Mouse (Mus musculus): ENCODE measurements around the gene 1190002N15Rik.

1190002N15Rik gene

DNA sequence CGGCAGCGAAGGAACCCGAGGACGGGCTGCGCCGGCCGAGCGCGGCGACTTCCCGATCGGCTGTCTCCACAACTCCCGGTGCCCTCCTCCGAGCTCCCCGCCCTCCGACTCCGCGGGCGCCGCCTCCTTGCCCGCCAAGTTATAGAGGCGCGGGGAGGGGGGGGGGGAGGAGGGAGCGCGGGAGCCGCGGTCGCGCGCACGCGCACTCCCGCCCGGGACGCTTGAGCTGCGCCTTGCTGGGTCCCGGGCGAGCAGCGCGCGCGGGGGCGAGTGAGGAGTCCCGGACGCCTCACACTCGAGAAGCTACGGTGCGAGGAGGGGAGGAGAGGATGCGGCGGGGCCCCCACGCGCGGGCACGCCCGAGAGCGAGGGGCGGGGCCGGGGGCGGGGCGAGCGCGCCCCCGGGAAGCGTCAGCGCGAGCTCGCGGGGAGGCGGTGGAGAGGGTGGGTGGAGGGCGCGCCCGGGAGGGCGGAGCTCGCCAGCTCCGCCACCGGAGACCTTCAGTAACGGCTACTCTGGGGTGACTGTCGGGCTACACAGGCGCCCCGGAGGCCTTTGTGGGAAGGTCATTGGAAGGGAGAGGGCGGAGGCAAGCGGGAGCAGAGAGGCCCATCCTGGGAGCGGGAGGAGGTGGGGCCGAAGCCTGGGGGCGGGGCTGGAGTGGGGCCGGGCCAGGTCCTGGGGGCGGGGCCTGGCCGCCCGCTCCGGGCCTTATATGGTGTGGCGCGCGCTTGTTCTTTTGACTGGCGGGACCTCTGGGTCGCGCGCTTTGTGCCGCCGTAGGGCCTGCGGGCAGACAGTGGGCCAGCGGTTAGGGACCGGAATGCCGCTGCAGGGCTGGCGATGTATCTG lies at the start of gene 1190002N15Rik:
1190002N15Rik (minus strand) TSS at position 112 of the 853 bp plus-strand sequence.
- in situ Hi-C loops (cut with MboI, MseI), result loop anchor here (10.0 kb wide), 1 partner anchor 147 kb away; no protein-coding TSS in a partner anchor

DNA sequence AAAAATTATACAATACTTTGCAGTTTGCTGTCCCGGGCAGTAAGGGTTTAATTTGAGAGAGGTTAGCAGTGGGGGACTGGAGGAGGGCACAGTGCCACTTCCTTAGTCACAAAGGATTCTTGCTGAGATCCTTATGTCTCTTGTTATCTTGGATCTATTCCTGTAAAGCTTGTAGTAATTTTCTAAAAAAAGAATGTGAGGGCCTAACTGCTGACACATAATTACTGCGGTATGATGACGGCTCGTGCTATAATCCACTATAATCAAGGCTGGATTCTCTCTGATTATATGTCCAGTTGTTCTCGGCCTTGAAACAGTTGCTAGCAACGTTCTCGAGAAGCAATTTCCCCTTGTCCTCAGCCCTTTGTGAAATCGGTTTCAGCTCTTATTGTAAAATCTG lies 44.4 kb upstream of the 1190002N15Rik start:
- in situ Hi-C loops (cut with MboI, MseI), result no loop called here

DNA sequence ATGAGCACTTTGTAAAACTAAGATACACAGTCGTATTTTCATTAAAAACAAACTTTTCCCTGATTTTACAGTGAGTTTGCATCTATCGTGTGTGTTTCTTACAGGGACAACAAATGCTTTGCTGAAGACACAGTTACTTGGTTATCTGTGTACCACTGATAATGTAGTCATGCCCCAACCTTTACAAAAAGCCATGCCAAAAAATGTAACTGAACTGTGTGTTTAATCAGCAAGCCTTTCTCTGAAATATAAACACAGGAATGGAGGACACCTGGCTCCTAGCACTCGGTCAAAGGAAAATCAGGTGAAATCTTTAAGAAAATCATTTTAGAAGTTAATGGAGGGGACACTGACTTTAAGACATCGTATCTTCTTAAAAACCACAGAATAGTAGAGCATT lies 43.8 kb upstream of the 1190002N15Rik start:
- in situ Hi-C loops (cut with MboI, MseI), result no loop called here

DNA sequence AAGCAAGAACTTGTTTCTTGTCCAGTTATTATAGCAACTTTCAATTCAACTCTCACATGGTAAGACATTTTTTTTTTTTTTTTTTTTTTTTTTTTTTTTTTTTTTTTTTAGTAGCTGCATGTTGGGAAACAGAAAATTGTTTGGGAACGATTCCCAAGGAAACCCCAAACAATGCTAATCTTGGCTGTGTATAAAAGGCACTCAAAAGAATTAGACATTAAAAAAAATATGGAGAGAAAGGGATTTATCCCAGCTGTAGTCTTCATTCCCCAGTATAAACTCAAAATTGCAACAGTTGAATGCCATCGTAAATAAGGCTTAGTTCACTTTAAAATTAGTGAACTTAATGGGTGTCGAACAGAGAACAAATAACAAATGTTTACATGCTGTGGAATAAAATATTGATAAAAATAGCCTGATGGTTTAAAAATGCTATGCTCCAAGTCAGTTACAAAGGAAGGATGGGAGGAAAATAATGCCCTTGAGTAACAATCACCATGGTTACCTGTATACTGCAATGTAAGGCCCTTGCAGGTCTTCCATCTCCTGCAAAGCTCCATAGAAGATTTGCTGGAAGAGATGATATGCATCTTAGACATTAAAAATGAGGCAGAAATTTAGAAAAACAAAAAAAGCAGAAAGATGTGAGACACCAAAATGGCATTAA lies 42.3 kb upstream of the 1190002N15Rik start:
- in situ Hi-C loops (cut with MboI, MseI), result no loop called here

DNA sequence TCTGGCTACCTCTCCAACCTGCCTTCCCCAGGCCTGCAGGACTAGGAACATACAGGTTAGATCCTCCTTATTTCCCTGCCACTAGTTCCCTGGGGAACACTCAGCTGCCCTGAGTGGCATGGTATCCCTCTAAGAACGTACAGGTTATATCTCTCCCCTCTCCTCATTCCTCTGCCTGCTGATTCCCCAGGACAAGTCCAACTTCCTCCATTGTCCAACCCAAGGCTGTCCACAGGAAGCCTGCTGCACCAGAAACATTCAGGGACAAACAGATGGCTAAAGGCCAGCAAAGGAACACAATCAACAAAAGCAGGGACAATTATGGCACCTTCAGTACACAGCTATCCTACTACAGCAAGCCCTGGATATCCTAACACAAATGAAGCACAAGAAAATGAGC lies 33.9 kb upstream of the 1190002N15Rik start:
- in situ Hi-C loops (cut with MboI, MseI), result no loop called here

DNA sequence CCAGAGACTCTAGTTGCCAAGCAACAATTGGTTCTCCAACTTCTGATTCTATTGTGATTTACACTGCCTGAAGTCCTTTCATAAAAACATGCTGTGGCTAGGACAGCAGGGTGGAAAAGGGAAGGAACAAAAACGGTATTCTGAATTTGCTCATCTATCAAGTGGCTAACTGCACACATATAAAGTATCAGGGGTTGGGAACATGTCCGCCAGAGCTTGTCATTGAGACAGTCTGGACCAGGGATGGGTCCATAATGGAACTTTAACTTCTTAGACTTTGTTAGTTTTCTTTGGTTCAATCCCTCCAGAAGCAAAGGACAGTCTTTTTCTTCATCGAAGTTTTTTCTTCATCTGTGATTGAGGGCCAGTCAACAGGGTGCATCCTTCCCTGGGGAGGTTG lies 30.5 kb upstream of the 1190002N15Rik start:
- in situ Hi-C loops (cut with MboI, MseI), result no loop called here

DNA sequence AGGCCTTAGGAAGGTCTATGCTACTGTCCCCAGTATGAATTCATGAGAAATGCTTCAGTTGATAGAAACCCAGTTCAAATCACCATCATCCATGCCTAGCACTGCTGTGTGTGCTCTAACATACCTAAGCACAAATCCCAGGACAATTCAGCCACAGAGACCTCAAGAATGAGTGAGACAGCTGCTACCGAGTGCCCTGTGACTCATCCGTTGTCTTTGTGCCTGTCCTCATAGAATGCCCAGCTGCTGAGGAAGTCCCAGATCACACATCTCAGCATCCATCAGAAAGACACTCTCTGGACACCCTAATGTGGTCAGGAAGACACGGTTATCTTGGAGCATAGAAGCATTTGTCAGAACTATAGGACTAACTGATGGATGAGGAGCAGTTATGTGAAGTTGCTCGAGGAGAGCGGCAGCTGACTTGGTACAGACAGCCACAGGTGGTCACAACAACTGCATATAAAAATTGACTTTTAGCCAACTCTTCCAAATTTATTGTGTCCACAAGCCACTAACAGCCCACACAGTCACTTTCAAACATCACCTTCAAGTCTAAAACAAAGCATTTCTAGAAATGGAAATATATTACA lies 29.9 kb upstream of the 1190002N15Rik start:
- in situ Hi-C loops (cut with MboI, MseI), result no loop called here

DNA sequence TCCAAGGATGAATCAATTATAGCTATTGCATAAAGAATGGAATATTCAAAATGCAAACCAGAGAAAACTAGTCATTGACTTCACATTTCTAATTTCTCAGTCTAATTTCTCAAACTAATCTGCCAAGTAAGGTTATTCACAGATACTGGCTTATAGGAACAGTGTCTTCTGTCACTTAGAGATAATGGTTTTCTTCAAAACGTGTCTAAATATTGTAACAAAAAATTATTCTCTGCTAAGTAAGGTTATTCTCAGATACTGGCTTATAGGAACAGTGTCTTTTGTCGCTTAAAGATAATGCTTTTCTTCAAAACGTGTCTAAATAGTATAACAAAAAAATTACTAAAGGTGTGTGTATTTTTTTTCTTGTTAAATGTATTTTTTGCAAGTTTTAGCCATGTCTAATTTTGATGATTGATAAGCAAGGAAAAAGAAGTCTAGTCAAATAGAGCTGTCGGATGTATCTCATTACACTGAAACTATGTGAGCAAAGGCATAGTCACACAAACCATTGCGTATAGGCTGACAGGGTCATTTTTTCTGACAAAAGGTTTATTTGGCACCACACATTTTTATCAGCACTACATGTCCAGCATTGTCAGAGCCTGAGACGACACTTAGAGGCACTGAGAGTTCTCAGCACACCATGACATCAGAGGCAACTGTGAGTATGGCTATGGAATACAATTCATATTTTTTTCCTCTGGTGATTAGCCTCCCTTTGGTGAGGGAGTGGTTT lies 19.1 kb upstream of the 1190002N15Rik start:
- in situ Hi-C loops (cut with MboI, MseI), result no loop called here

DNA sequence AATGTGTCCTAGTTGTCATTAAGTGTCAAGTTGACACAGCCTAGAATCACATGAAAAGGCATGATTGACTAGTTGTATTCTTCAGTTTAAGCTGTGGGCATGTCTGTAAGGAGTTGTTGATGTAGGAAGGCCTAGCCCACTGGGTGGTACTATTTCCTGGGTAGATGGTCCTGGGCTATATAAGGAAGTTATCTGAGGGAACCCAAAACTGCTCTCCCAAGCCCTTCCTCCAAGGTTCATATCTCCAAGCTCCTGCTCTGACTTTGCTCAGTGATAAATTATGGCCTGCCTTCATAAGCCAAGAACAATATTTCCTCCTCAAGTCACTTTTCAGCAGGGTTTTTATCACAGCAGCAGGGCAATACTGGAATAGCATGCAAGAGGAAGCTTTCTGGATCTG lies 18.4 kb upstream of the 1190002N15Rik start:
- in situ Hi-C loops (cut with MboI, MseI), result no loop called here

DNA sequence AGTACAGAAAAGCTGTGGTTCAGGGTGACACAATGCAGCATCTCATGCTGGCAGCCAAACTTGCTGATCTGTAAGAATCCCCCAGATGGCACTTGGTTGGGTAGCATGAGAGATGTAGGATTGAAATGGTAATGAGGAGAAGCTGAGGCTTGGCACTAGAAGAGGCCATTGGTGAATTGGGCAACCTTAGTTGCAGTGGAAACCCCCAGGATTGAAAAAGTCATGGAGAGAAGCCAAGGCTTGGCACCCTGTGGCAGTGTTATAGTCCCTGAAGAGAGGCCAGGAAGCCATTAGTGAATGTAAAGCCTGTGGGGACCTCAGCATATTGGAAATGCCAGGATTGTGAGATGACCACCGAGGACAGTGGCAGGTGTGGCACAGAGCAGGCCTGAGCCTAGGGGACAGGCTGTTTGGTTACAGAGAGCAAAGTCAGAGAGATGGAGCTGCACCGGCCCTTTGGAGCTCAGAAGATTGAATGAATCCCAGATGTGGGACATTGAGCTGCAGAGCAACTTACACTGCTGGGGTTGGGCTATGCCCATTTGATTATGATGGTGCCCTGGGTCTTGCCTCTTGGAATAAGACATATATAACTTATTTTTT lies 12.7 kb upstream of the 1190002N15Rik start:
- in situ Hi-C loops (cut with MboI, MseI), result no loop called here

DNA sequence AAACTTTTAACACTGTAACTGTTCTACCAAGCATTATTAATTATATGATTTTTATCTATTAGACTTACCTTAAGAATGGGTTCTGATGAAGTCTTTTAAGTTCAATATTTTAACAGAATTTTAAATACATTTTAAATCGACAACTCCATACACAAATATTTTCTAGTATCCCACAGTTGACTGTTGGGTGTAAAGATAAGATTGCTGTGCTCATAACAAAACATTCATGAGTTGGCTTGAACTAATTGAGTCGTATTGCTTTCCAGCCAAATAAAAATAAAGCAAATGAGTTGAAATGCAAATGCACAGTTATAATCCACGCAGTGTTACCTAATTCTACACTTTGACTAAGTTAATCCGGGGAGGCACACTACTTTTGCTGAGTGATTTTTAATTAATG lies 6.0 kb upstream of the 1190002N15Rik start:
- in situ Hi-C loops (cut with MboI, MseI), result loop anchor here (5.0 kb wide), 1 partner anchor 63 kb away; no protein-coding TSS in a partner anchor

DNA sequence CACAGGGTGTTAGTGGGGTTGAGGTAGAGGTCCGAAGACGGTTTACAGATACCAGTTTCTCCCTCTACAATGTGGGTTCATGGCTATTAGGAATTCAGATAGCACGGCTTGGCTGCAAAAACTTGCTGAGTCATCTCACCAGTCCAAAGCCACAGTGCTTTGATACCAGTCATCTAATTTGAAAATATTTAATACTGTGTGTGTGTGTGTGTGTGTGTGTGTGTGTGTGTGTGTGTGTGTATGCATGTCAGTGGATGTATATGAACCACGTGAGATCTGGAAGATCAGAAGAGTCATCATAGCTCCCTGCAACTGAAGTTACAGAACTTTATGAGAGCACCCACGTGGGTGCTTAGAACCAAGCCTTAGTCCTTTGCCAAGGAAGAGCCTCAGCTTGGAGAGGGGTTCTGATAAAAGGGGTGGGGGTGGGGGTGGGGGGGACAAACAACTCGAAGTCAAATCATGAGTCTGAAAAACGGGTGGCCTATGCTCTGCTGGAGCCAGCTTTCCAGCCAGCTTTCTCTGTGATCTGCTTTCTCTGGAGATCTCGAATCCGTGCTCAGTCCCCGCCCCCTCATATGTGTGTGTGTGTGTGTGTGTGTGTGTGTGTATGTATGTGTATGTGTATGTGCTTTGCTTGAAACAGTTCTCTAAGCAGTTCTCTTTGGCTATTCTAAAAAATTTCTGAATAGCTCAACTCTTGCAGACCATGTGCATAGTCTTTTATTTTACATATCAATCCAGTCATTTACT lies 2.6 kb upstream of the 1190002N15Rik start:
- in situ Hi-C loops (cut with MboI, MseI), result loop anchor here (5.0 kb wide), 1 partner anchor 67 kb away; no protein-coding TSS in a partner anchor

DNA sequence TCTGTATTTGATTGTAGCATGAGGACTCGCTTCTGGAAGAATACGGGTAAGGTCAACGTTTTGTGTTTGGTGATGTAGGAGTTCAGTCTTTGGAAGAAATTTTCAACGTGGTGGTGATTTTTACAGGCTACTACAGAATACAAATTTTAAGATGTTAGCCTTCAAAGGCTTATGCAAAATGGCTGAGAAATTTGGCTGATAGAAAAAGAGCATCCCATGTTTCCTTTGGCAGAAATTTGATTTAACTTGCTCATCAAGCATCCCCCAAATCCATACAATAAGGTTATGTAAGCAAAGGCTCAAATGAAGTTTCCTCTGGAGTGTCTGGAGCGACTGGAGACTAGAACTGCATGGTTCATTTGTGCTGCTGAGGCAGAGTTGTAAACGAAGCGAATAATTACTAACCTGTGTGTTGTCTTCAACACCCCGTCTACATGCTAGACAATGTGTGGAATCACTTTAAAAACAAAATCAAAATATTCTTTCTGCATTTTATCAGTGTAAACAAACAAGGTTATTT lies 1.5 kb upstream of the 1190002N15Rik start:
- in situ Hi-C loops (cut with MboI, MseI), result loop anchor here (10.0 kb wide), 1 partner anchor 145 kb away; no protein-coding TSS in a partner anchor

DNA sequence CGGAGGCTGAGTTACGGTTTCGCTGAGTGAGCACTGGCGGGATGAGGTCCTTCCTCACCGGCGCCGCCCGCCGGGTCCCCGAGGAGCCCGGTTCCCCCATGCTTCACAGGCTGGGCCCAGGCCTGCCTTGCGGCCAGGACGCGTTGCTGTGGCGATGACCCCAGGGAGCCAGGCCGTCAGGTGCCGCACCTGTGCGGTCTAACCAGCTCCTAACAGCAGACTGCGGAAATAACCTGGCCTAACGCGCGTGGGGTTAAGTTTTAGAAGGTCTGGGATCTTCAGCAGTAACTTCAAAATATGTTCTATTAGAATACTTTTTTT lies 902 bp upstream of the 1190002N15Rik start:
- in situ Hi-C loops (cut with MboI, MseI), result loop anchor here (10.0 kb wide), 1 partner anchor 146 kb away; no protein-coding TSS in a partner anchor

DNA sequence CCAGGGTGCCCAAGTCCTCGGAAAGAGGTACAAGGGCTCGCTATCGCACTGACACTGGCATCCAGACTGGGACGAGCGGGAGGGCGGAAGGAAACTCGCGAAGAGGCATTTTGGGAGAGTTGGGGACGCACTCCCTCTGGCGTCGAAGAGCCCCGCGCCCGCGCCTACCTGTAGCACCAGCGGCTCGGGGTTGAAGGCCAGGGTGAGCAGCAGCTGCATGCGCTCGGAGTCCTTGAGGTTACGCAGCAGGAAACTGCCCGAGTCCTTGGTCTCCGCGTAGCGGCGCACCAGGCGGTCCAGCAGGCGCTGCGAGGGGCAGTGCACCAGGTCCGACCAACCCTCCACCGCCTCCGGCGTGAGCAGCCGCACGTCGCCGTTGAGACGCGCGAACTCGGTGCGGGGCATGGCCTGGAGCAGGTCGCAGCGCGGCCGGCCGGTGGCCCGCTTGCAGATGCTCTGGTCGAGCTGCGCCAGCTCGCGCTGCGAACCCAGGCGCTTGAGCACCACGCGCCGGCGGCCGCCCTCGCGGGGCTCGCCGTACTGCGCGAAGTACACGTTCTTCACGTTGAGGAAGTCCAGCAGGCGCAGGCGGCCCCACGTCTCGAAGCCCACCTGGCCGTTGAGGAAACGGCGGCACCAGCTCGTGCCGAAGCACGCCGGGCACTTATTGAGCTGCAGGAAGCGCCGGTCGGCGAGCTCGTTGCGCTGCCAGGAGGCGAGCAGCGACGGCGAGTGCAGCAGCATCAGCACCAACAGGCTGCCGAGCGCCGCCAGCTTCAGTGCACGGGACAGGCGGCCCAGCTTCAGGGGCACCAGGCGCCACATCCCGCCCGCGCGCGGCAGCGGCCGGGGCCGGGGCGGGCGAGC lies 597 bp downstream of the 1190002N15Rik start:
- in situ Hi-C loops (cut with MboI, MseI), result loop anchor here (10.0 kb wide), 1 partner anchor 148 kb away; no protein-coding TSS in a partner anchor

DNA sequence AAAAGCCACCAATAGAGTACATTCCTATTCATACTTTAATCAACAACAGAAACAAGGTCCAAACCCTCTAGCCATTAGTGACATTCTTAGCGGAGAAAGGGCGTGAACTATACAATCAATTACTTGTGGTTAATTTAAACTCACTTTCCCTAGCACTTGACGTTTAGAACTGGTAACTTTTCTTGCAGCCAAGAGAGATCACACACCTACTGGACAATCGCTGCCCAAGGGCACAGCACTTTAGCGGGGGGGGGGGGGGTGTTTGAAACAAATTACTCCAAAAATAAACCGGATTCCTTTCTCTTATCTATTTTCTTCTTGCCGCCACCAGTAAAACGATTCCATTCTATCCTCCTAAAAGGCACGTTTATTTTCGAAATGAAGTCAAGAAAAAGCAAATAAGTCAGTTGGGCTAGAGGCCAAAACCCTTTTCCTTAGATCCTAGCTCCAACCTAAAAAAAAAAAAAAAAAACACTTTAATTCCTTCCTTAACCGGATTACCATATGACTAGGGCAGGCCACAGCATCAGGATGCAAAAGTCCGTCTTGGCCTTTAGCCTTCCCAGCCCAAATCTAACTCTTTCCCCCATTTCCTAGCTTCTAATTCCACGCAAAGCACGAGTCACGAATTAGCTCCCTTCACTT lies 1.5 kb downstream of the 1190002N15Rik start:
- in situ Hi-C loops (cut with MboI, MseI), result loop anchor here (10.0 kb wide), 1 partner anchor 148 kb away; no protein-coding TSS in a partner anchor

DNA sequence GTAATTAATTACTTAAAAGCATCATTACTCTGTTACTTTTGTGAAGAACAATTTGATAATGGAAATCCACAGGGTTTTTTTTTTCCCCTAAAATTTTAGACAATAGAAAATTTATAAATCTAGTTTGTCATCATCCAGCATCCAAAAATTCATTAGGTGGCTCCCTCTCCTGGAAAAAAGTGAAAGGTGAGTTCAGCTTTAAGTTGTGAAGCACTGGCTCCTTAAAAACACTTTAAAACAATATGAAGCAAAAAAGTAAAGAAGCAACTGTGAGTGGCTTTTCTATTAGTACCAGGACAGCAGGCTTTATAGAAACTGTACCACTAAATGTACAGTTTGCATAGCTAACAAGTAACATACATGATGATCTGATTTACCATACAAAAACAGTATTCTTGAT lies 3.1 kb downstream of the 1190002N15Rik start:
- in situ Hi-C loops (cut with MboI, MseI), result loop anchor here (10.0 kb wide), 1 partner anchor 150 kb away; no protein-coding TSS in a partner anchor

DNA sequence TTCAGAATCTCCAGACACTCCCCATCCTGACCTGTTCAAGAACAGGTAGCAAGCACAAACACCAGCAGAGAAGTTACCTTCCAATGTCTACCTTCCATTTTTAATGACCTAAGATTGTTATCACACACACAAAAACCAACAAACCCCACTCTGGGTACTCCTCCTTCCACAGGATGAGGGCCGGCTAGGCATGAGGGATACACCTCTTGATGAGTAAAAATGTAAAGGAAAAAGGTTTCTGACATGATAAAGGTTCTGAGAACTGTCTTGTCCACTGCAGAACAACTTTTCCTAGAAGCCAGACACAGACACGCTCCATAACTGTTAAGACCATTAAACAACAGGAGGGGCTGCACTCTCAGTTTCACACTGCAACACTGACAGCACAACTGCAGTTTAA lies 3.7 kb downstream of the 1190002N15Rik start:
- in situ Hi-C loops (cut with MboI, MseI), result loop anchor here (10.0 kb wide), 1 partner anchor 151 kb away; no protein-coding TSS in a partner anchor

Measured in T-helper 1 cell (primary cell).